Mouse (Mus musculus) spleen, adult 2 months (tissue): ENCODE measurements at regions not wholly inside any gene's neighbourhood (a gene's known extent, or its start where the extent isn't known, plus 50 kb on each side); places are given as distances from the start of the nearest gene placed in this dataset.

ENCODE experiments used
- CTCF ChIP-seq: fragments of 200-500 bp; IDR thresholded peaks from 2 replicates; pipeline ENCODE4 v1.5.1; 2011; ENCODE audit warnings: mild to moderate bottlenecking, inconsistent platforms; ENCODE audit not compliant: insufficient read depth, insufficient read length, insufficient replicate concordance; ENCODE audit errors: extremely low read depth
- POLR2A ChIP-seq: fragments of 200-500 bp; IDR thresholded peaks from 2 replicates; pipeline ENCODE4 v1.6.1; 2011; ENCODE audit warnings: low read depth, low read length, inconsistent platforms

DNA sequence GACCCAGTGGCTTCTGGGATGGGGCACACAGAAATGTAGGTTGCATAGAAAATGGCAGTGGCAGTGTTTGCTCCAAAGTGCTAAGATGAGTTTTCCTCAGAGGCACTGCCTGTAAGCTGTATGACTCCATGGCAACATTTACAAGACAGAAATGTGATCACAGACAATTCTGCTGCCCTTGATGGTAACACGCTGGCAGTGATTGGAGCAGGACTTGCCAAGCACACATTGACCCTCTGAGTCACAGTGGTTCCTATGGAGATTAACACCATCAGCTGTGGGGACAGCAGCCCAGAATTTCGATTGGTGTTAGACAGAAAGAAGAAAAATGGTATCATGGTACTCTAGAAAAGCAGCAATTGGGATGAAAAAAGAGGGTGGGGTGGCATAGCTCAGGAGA lies 376.1 kb upstream of the Igfbp7 start:
- TF ChIP-seq CTCF (no peak), POLR2A (no peak)
